Mouse (Mus musculus) lung, postnatal 14 days (tissue): Measurements from ENCODE around the gene Bsph2.

Experiments used
- DNase-seq: peaks from one replicate; pipeline ENCODE4 v3.0.0; 2021

The Bsph2 gene

DNA sequence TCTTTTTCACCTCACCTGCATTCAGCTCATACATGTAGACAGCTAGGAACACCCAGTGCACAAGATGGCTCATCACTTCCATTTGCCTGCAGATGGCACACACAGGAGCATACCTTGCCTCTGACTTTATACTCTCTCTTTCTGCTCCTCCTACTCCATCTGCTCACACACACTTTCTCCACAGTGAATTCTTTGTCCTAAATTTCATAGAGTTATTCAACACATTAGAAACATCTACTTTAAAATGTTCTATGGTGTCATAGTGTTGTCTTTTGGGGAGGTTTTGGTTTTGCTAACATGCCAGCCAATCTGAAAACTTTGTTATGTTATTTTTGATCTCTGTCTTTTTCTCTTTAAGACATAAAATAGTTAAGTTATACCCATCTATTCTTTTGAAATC lies at the start of gene Bsph2:
Bsph2 (minus strand) TSS at position 101 of the 400 bp plus-strand sequence.
- no peak for DNase-seq

DNA sequence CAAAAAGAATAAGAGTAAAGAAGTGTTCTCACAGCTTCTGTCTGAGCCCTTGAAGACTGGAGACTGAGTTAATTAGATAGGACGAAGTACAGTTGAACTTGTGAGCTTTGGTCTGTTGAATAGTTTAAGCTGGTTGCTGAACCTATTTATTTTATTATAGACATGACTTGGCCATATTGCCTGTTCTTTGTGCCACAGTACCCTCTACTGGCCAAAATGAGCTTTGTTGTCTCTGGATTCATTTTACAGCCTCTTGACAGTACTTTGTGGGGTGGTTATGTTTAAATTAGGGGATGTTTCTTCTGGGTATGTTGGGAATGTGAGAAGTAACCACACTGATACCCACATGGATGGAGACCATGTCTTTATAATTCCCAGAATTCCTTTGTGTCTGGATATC lies 59.3 kb downstream of the Bsph2 start:
- DNase-seq = peak; percentile 4
